Mouse (Mus musculus) neural tube, embryonic 11.5 days (tissue): ENCODE data around the gene Ccr10. TPM values are rescaled to one million over a fixed set of nuclear protein-coding genes. Genes with fewer than 3 reads are reported as not detected.
A peak's percentile ranks its signal among the peaks of the same experiment; 100 is the strongest.

Experiments used
- ATAC-seq: fragments of 200-750 bp; cut with Nextera tagmentation; 2 replicates; pipeline ENCODE4 v1.8.0; 2017; ENCODE audit warnings: moderate number of reproducible peaks, mild to moderate bottlenecking, moderate TSS enrichment, moderate library complexity; ENCODE audit not compliant: insufficient read depth, low FRiP score, low TSS enrichment
- DNase-seq: peaks from one replicate; pipeline ENCODE4 v3.0.0-alpha.2; 2015; ENCODE audit warnings: low spot score
- H3K27ac ChIP-seq: fragments of 300-500 bp; sonication (generic); 2 replicates; pipeline ENCODE4 v1.5.1; 2014; ENCODE audit warnings: low read depth, mild to moderate bottlenecking, low read length
- H3K27me3 ChIP-seq: fragments of 300-500 bp; sonication (generic); 2 replicates; pipeline ENCODE4 v1.6.1; 2014; ENCODE audit warnings: mild to moderate bottlenecking, low read length, mixed read lengths; ENCODE audit not compliant: control insufficient read depth, insufficient read depth
- H3K36me3 ChIP-seq: fragments of 300-500 bp; sonication (generic); 2 replicates; pipeline ENCODE4 v1.6.1; 2014; ENCODE audit warnings: mild to moderate bottlenecking, low read length, moderate library complexity, mixed read lengths; ENCODE audit not compliant: control insufficient read depth, insufficient read depth
- H3K4me1 ChIP-seq: fragments of 300-500 bp; sonication (generic); 2 replicates; pipeline ENCODE4 v1.6.1; 2014; ENCODE audit warnings: low read length, mixed read lengths; ENCODE audit not compliant: control insufficient read depth, insufficient read depth
- H3K4me2 ChIP-seq: fragments of 300-500 bp; sonication (generic); 2 replicates; pipeline ENCODE4 v1.6.1; 2014; ENCODE audit warnings: low read depth, mild to moderate bottlenecking, moderate library complexity
- H3K4me3 ChIP-seq: fragments of 300-500 bp; sonication (generic); 2 replicates; pipeline ENCODE4 v1.5.1; 2014; ENCODE audit warnings: low read depth, low read length
- H3K9ac ChIP-seq: fragments of 300-500 bp; sonication (generic); 2 replicates; pipeline ENCODE4 v1.6.1; 2014; ENCODE audit warnings: mild to moderate bottlenecking, low read length
- H3K9me3 ChIP-seq: fragments of 300-500 bp; sonication (generic); 2 replicates; pipeline ENCODE4 v1.6.1; 2016; ENCODE audit warnings: low read length; ENCODE audit not compliant: control insufficient read depth
- WGBS: fragments of 180-500 bp; shearing (Covaris S2); extraction: QIAGEN DNeasy Blood & Tissue Kit; methylation state at CpG from one replicate; pipeline ENCODE4 v1.1.7; 2014; 5-methylcytosine and 5-hydroxymethylcytosine counted together
- polyA plus RNA-seq: library from polyadenylated mRNA; unstranded; fragments of >200 nt; fragmentation: Nextera tagmentation; extraction: Ambion mirVana; gene quantifications from 2 replicates; pipeline ENCODE4 v1.2.1, GENCODE M21; 2014

Gene Ccr10
- polyA plus RNA-seq, 1 experiment from 2014 or later, result 0.44 TPM

DNA sequence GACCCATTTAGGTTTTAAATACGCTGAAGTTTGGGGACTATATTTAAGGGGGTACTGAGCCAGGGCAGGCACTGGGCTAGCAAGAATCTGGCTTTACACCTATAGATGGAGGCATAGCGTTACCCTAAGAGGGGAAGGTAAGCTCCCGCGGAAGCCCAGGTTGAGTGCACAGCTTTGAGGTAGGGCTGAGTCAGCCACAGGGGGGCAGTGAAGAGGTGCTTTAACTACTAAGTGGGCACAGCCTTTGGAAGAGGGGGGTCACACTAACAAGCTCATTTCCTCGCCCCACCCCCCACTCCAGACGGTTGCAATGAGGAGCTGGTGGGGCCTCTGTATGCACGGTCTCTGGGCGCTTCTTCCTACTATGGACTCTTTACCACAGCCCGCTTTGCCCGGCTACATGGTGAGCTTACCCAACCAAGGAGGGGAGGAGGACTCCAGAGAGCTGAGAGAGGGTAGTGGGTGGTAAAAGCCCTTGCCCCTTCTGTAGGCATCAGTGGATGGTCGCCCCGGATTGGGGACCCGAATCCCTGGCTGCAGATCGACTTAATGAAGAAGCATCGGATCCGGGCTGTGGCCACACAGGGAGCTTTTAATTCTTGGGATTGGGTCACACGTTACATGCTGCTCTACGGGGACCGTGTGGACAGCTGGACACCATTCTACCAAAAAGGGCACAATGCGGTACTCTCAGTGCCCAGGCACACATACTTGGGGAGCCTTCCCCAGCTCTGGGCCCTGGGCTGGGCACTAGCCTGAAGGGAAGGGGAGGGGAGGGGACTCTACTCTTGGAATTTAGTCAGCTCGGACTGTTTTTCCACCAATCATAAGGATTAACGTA is 1.9 kb upstream of the Ccr10 start:
- Histone ChIP-seq H3K4me3 (no peak overlapping the region), H3K4me2 (no peak overlapping the region; the same call in 1 of the 2 replicates), H3K36me3 (no peaks in the 10 kb centered on the region), H3K27me3 (peaks cover 52% of the 10 kb centered on the region), H3K9me3 (no peaks in the 10 kb centered on the region), H3K4me1 (peaks cover 10% of the 10 kb centered on the region; the same call in 1 of the 2 replicates), H3K27ac (no peak overlapping the region), H3K9ac (no peak overlapping the region)
- DNase-seq, result peak; percentile 42
- WGBS, result 24% methylated on average over 22 of the region's 22 CpGs
- no peak for ATAC-seq

DNA sequence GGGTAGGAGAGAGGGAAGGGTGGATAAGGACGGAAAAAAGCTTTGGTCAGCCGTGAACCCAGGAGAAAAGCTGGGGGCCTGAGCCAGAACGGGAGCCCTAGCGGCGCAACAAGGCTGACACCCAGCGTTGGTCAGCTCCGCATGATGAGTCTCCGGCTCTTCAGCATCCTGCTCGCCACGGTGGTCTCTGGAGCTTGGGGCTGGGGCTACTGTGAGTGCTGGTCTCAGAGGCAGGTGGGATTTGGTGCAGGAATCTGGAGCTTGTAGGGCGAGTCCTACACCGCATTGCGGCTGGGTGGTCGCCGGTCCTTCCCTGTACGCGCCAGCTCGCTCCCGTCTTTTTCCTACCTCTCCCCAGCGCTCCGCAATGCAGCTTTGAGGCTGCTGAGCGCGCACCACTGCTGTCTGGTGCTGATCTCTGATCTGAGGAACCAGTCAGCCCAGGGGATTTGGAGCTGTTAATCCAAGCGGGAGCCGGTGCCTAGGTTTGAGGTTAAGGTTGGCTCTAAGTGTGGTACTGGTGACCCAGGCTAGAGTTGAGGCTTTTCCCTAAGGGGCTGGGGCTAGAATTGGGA is 961 bp upstream of the Ccr10 start:
- Histone ChIP-seq H3K4me1 (peaks cover 10% of the 10 kb centered on the region; the same call in 1 of the 2 replicates), H3K4me3 (peak overlapping the region; percentile 11; the same call in 1 of the 2 replicates), H3K4me2 (peak overlapping the region; percentile 19), H3K27me3 (peaks cover 52% of the 10 kb centered on the region), H3K9me3 (no peaks in the 10 kb centered on the region), H3K9ac (no peak overlapping the region), H3K36me3 (no peaks in the 10 kb centered on the region), H3K27ac (no peak overlapping the region)
- ATAC-seq (no peak), DNase-seq (peak; percentile 53)
- 0% methylated on average over 25 of the region's 25 CpGs for WGBS

DNA sequence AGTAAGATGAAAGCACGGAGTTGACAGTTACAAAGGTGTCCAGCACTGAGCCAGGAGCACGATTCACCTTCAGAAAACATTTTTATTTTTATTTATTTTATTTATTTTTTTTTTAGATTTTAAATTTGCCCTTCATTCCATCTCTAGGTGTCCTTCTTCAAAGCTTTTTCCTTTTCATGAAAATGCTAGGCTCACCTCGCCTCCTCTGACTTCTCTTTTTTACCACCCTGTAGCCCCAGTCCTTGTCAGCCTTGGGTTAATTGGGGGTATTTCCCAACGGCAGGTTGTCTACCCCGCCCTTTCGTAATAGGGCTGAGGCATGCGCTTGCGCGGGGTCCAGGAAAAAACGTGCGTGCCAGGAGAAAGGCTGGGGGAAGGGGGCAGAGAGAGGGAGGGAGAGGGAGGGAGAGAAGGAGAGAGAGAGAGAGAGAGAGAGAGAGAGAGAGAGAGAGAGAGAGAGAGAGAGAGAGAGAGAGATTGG is 433 bp upstream of the Ccr10 start:
- Histone ChIP-seq H3K4me1 (peaks cover 10% of the 10 kb centered on the region; the same call in 1 of the 2 replicates), H3K27ac (no peak overlapping the region), H3K27me3 (peaks cover 52% of the 10 kb centered on the region), H3K9ac (no peak overlapping the region), H3K4me3 (0 out of 2 replicates have a peak overlapping the region, but pooled peaks have one; percentile 11), H3K4me2 (peak overlapping the region; percentile 19; the same call in 1 of the 2 replicates), H3K36me3 (no peaks in the 10 kb centered on the region), H3K9me3 (no peaks in the 10 kb centered on the region)
- WGBS, result 10% methylated on average over 11 of the region's 11 CpGs
- DNase-seq, result no peak
- ATAC-seq, result no peak

DNA sequence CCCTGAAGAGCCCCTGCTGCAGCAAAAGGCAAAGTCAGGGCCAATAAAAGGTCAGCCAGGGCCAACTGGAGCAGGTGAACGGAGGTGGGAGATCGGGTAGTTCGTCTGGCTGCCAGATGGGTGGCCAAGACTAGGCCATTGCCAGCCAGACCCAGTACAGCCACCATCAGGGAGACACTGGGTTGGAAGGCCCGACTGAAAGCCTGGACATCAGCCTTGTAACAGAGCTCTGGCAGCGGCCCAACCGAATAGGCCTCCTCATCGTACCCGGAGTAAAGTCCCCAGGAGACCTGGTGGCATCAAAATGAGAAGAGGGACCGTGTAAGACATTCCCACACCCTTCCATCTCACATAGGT is 876 bp downstream of the Ccr10 start:
- Histone ChIP-seq H3K27me3 (peaks cover 63% of the 10 kb centered on the region), H3K4me2 (peak overlapping the region; percentile 52), H3K9me3 (no peaks in the 10 kb centered on the region), H3K36me3 (no peaks in the 10 kb centered on the region), H3K9ac (peak overlapping the region; percentile 36; the same call in 1 of the 2 replicates), H3K4me1 (peaks cover 17% of the 10 kb centered on the region), H3K27ac (no peak overlapping the region), H3K4me3 (peak overlapping the region; percentile 4)
- ATAC-seq (no peak), DNase-seq (no peak)
- 31% methylated on average over 9 of the region's 9 CpGs for WGBS

DNA sequence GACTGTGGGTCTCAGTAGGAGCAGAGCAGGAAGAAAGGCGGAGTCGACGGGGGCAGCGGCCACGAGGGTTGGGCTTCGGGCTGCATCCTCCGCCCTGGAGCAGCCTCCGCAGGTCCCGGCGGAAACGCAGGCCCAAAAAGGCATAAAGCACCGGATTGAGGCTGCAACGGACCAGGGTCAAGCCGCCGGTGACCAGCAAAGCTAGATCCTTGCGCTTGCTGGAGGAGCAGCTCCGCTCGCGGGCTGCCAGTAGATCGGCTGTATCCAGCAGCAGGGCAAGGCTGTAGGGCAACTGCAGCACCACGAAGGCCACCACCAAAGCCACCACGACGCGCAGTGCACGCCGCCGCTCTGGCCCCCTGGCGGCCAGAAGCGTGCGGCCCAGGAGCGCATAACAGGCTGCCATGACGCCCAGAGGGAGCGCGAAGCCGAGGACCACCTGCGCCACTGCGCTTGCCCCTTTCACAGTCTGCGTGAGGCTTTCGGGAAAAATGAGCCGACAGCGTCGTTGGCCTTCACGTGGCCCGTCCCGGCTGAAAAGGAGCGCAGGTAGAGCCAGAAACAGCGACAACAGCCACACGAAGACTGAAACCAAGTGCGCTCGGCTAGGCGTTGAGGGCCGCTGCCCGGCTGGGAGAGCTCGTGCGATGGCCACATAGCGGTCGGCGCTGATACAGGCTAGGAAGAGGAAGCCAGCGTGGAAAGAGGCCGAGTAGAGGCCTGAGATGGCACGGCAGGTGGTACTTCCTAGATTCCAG is 1.4 kb downstream of the Ccr10 start:
- Histone ChIP-seq H3K4me2 (peak overlapping the region; percentile 52), H3K9me3 (no peaks in the 10 kb centered on the region), H3K4me3 (peak overlapping the region; percentile 4), H3K4me1 (peaks cover 19% of the 10 kb centered on the region), H3K27ac (no peak overlapping the region), H3K36me3 (no peaks in the 10 kb centered on the region), H3K27me3 (peaks cover 67% of the 10 kb centered on the region), H3K9ac (peak overlapping the region; percentile 36)
- DNase-seq, result peak; percentile 91
- peak; percentile 70 for ATAC-seq
- under 1% methylated on average over 61 of the region's 61 CpGs for WGBS

DNA sequence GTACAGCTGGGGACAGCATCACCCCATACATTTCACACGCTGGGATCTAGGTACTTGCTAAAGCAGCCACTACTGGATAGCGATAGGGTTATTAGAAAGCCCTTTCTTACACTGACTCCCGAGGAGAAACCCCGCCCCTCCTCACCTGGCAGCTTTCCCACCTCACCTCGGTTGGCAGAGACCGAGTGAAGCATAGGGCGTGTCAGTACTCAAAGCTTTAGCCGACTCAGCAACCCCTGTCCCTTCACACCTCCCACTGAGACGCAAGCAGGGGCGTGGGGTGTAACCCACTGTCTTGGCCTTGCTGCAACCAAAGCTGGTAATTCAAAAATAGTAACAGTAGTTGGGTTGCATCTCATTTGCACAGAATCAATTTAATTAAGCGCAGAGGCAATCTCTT is 2.1 kb downstream of the Ccr10 start:
- no peaks in the 10 kb centered on the region for H3K9me3 ChIP-seq
- 3% methylated on average over 11 of the region's 11 CpGs for WGBS
- H3K27ac ChIP-seq, result no peak overlapping the region
- no peak for ATAC-seq
- no peak overlapping the region for H3K9ac ChIP-seq
- peaks cover 68% of the 10 kb centered on the region for H3K27me3 ChIP-seq
- no peaks in the 10 kb centered on the region for H3K36me3 ChIP-seq
- H3K4me2 ChIP-seq, result peak overlapping the region; percentile 52
- peak overlapping the region; percentile 4; the same call in 1 of the 2 replicates for H3K4me3 ChIP-seq
- peaks cover 19% of the 10 kb centered on the region for H3K4me1 ChIP-seq
- DNase-seq, result no peak

DNA sequence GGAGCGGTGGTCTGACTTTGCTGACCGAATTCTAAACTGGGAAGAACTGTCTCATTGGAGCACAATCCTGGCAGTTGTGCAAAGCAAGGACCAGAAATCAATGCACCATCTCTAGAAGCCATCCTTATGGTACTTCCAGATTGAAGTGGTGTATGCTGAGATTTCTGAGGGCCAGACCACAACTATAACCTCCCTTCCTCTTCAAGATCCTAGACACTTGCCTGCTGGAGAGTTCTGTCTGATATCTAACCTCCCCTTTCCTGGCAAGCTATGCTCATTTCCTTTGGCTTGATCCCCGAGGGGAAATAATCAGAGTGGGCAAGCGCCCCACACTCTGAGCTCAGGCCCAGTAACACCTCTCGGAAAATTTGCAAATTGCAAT is 2.8 kb downstream of the Ccr10 start:
- peak overlapping the region; percentile 57; the same call in 1 of the 2 replicates for H3K27ac ChIP-seq
- H3K9me3 ChIP-seq, result no peaks in the 10 kb centered on the region
- no peak for DNase-seq
- peaks cover 19% of the 10 kb centered on the region for H3K4me1 ChIP-seq
- WGBS, result 14% methylated on average over 5 of the region's 5 CpGs
- H3K4me2 ChIP-seq, result peak overlapping the region; percentile 66
- peak overlapping the region; percentile 40 for H3K4me3 ChIP-seq
- H3K27me3 ChIP-seq, result peaks cover 68% of the 10 kb centered on the region
- H3K36me3 ChIP-seq, result no peaks in the 10 kb centered on the region
- no peak for ATAC-seq
- H3K9ac ChIP-seq, result peak overlapping the region; percentile 35

DNA sequence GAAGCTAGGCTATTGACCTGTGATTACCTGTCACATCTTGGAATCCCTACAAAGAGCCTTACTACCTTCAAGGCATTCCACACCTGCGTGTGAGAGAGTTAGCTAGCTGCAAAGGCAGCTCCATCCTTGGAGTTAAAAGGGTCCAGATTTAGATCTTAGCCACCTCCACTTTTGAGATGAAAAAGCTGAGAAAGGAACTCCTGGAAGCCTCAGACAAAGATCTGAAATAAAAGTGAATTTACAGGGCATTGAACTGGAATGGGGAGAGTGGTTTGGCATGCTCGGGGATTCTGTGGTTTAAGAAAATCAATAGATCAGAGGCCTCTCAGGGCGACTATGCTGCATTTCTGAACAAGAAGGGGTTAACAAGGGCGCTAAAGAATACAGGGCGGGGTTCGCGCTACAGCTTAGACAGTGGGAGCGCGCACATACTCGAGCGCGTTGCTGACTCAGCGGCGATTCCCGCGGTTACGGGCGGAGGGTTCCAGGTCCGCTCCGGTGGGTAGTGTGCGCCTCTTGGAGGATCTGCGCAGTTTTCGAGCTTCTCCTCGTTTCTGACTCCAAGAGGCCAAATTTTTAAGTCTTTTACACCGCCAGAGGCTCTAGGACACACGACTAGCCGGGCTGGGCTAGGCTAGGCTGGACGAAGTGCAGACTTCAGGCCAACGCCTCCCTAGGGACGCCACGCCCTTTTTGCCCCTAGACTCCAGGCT is 3.4 kb downstream of the Ccr10 start:
- H3K9me3 ChIP-seq, result no peaks in the 10 kb centered on the region
- ATAC-seq (peak; percentile 31; the same call in 1 of the 2 replicates), DNase-seq (peak; percentile 82)
- peak overlapping the region; percentile 57; the same call in 1 of the 2 replicates for H3K27ac ChIP-seq
- H3K4me1 ChIP-seq, result peaks cover 19% of the 10 kb centered on the region
- H3K36me3 ChIP-seq, result no peaks in the 10 kb centered on the region
- under 1% methylated on average over 31 of the region's 31 CpGs for WGBS
- peak overlapping the region; percentile 40 for H3K4me3 ChIP-seq
- H3K4me2 ChIP-seq, result peak overlapping the region; percentile 66
- H3K9ac ChIP-seq, result peak overlapping the region; percentile 35
- H3K27me3 ChIP-seq, result peaks cover 68% of the 10 kb centered on the region
